Mouse (Mus musculus): ENCODE measurements around the gene Ifrd2.

DNA sequence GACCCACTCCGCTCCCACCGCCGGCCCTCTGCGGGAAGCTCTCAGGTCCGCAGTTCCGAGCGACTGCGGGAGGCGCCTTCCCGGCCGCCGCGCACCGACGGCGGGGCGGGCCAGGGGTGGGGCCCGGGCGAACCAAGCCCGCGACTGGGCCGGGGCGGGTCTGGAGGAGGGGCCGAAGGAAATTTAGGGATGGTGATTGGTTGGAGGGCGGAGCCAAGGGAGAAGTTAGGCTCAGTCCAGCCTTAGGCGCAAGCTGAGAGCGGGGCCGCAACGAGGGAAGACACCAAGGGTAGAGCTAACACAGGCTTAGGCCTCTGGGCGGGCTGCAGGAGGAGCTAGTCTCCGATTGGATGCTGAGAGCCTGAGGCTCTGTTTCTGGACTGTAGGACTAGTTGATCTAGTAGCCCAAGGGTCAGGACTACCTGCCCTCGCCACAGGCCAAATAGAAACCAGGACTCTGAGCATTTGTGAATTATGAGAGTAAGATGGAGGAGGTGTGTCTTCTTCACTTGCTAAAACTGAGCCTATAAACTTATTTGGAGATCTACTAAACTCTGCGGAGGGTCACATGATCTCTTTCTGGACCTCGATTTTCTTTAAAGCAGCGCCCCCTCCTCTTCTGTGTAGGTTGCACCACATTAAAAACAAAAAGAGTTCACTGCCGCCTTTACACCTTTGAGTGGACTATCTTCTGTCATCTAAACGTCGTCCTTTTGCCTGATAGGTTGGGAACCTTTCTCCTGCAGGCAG is 48.0 kb downstream of the Ifrd2 start, which contains the start of gene Gnai2:
- TF ChIP-seq CTCF (IDR thresholded peaks at IDR 0.05; ENCODE audit: extremely low read depth, insufficient read depth, insufficient read length, insufficient replicate concordance) (no peak), POLR2A (IDR thresholded peaks at IDR 0.05; ENCODE audit: low read depth, low read length) (peak; percentile 76)
